Mouse (Mus musculus): ENCODE results near the gene Top3b. TPM values are rescaled to one million over a fixed set of nuclear protein-coding genes. Genes with fewer than 3 reads are reported as not detected.

Top3b gene
- polyA plus RNA-seq, 1 experiment from 2014 or later, result 79.3 TPM

GRCm38 (mm10) chr16:16862288-16862687, 8.2 kb upstream of the Top3b start:
- no peaks in the 10 kb centered on the region for H3K9me3 ChIP-seq (replicated peaks)
- ATAC-seq (ENCODE audit: insufficient number of reproducible peaks, low FRiP score, low TSS enrichment, low read depth), result no peak
- 74% methylated on average over 3 of the region's 3 CpGs for WGBS

GRCm38 (mm10) chr16:16863978-16864377, 6.6 kb upstream of the Top3b start, which contains the start of gene Igll1:
Gene Igll1 (minus strand): TSS chr16:16863985.
- Histone ChIP-seq H3K4me2 (replicated peaks) (no peak within 1 kb of the TSS), H3K36me3 (no peaks in the 10 kb centered on the region), H3K4me3 (replicated peaks) (no peak within 1 kb of the TSS), H3K4me1 (no peaks in the 10 kb centered on the region), H3K27ac (replicated peaks) (no peak within 1 kb of the TSS), H3K9me3 (replicated peaks) (no peaks in the 10 kb centered on the region), H3K9ac (no peak within 1 kb of the TSS), H3K27me3 (no peaks in the 10 kb centered on the region)
- WGBS, result 79% methylated on average over 2 of the region's 2 CpGs
- ATAC-seq (ENCODE audit: insufficient number of reproducible peaks, low FRiP score, low TSS enrichment, low read depth), result no peak

More at GRCm38 (mm10) chr16:16862288-16862687, 8.2 kb upstream of the Top3b start:
- no peak overlapping the region for H3K27ac ChIP-seq (replicated peaks)
- no peak overlapping the region for H3K4me2 ChIP-seq (replicated peaks)
- no peak overlapping the region for H3K9ac ChIP-seq
- H3K4me1 ChIP-seq, result no peaks in the 10 kb centered on the region
- no peaks in the 10 kb centered on the region for H3K36me3 ChIP-seq
- H3K27me3 ChIP-seq, result no peaks in the 10 kb centered on the region
- no peak overlapping the region for H3K4me3 ChIP-seq (replicated peaks)

- Histone ChIP-seq H3K9me3 (replicated peaks) (no peaks in the 10 kb centered on the region), H3K4me1 (no peaks in the 10 kb centered on the region), H3K27me3 (no peaks in the 10 kb centered on the region), H3K36me3 (no peaks in the 10 kb centered on the region), H3K9ac (no peak overlapping the region), H3K4me2 (replicated peaks) (no peak overlapping the region), H3K27ac (replicated peaks) (no peak overlapping the region), H3K4me3 (replicated peaks) (no peak overlapping the region)
- no peak for ATAC-seq (ENCODE audit: insufficient number of reproducible peaks, low FRiP score, low TSS enrichment, low read depth)
Observed at GRCm38 (mm10) chr16:16865217-16865616, 5.3 kb upstream of the Top3b start.

DNA sequence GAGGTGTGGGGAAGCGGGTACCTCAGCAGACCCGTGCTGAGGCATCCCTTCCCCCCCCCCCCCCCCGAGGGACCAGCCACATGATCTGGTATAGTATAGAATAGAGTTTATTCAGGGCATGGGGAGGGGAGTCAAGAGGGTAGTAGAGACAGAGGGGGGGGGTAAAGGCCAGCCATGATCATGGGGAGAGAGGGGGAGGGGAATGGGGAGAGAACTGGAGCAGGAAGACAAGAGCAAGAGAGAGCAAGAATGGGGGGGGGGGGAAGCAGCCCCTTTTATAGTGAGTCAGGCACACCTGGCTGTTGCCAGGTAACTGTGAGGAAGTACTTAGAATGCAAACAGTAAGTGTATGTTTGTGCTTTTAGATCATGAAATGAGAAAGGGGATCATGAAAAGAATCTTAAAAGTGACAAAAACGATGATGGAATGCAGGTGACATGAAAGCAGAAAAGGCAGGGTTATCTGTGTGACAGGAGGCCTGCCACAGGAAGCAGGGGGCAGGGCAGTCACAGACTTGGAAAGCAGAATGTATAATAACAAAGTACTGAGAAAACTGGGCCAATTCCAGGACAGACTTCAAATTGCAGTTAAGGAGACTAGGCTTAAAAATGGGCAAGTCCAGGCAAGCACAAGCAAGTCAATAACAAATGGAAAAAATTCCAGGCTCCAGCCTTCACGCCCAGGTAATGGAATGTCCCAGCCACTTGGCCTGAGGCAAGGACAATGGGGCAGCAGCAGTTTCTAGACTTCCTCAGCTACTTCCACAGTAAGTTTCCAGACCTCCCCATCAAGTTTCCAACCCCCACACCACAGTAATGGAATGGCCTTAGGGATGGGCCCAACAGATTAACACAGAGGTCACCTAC, 4.6 kb upstream of the Top3b start:
- no peak for ATAC-seq (ENCODE audit: insufficient number of reproducible peaks, low FRiP score, low TSS enrichment, low read depth)
- H3K4me2 ChIP-seq (replicated peaks), result no peak overlapping the region
- H3K4me3 ChIP-seq (replicated peaks), result no peak overlapping the region
- H3K9me3 ChIP-seq (replicated peaks), result no peaks in the 10 kb centered on the region
- 0 out of 2 replicates have a peak overlapping the region, but pooled peaks have one; percentile 34 for H3K27ac ChIP-seq (replicated peaks)
- H3K27me3 ChIP-seq, result no peaks in the 10 kb centered on the region
- WGBS, result 25% methylated on average over 5 of the region's 5 CpGs
- H3K4me1 ChIP-seq, result no peaks in the 10 kb centered on the region
- no peaks in the 10 kb centered on the region for H3K36me3 ChIP-seq
- no peak overlapping the region for H3K9ac ChIP-seq

- 34% methylated on average over 7 of the region's 7 CpGs for WGBS
Observed at GRCm38 (mm10) chr16:16870241-16870616, 307 bp upstream of the Top3b start.

GRCm38 (mm10) chr16:16879025-16879424, 8.5 kb downstream of the Top3b start:
- Histone ChIP-seq H3K9me3 (replicated peaks) (no peaks in the 10 kb centered on the region), H3K4me2 (replicated peaks) (no peak overlapping the region), H3K27ac (replicated peaks) (no peak overlapping the region), H3K36me3 (peaks cover 85% of the 10 kb centered on the region), H3K4me1 (no peaks in the 10 kb centered on the region), H3K9ac (no peak overlapping the region), H3K4me3 (replicated peaks) (no peak overlapping the region), H3K27me3 (no peaks in the 10 kb centered on the region)
- WGBS, result 85% methylated on average over 5 of the region's 5 CpGs
- ATAC-seq (ENCODE audit: insufficient number of reproducible peaks, low FRiP score, low TSS enrichment, low read depth), result no peak

More at GRCm38 (mm10) chr16:16870241-16870616, 307 bp upstream of the Top3b start:
- Histone ChIP-seq H3K4me2 (replicated peaks) (peak overlapping the region; percentile 62), H3K27ac (replicated peaks) (peak overlapping the region; percentile 96), H3K4me1 (peaks cover 10% of the 10 kb centered on the region), H3K4me3 (replicated peaks) (peak overlapping the region; percentile 77), H3K36me3 (peaks cover 4% of the 10 kb centered on the region), H3K27me3 (no peaks in the 10 kb centered on the region), H3K9me3 (replicated peaks) (no peaks in the 10 kb centered on the region), H3K9ac (peak overlapping the region; percentile 91)
- no peak for ATAC-seq (ENCODE audit: insufficient number of reproducible peaks, low FRiP score, low TSS enrichment, low read depth)

DNA sequence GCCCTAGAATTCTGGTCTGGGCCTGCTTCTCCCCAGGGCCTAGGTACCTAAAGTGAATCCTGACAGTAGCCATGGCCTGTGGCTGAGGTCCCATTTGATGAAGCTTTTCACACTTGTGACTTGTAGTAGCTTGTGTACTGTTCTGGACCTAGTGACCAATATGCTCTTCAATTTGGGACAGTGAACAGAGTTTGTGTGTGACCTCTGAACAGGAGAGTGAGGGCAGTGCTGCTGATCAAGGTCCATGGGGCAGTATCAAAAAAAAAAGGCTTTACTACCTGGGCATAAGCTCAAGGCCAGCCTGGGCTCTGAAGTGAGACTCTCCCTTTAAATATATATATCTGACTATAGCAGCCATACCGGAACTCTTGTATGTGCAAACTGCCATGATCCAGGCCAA, 17.8 kb downstream of the Top3b start:
- no peak for ATAC-seq (ENCODE audit: insufficient number of reproducible peaks, low FRiP score, low TSS enrichment, low read depth)
- peaks cover 98% of the 10 kb centered on the region for H3K36me3 ChIP-seq
- H3K4me1 ChIP-seq, result no peaks in the 10 kb centered on the region
- no peak overlapping the region for H3K4me2 ChIP-seq (replicated peaks)
- H3K27ac ChIP-seq (replicated peaks), result no peak overlapping the region
- no peaks in the 10 kb centered on the region for H3K9me3 ChIP-seq (replicated peaks)
- H3K27me3 ChIP-seq, result no peaks in the 10 kb centered on the region
- H3K4me3 ChIP-seq (replicated peaks), result no peak overlapping the region
- H3K9ac ChIP-seq, result no peak overlapping the region
- WGBS, result 93% methylated on average over 1 of the region's 1 CpGs

DNA sequence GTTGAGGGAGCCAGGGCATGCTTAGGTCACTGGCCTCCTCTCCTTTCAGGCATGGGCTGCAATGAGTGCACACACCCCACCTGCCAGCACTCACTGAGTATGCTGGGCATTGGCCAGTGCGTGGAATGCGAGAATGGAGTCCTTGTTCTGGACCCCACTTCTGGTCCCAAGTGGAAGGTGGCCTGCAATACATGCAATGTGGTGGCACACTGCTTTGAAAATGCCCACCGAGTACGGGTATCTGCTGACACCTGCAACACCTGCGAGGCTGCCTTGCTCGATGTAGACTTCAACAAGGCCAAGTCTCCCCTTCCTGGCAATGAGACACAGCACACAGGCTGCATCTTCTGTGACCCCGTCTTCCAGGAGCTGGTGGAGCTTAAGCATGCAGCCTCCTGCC, 21.8 kb downstream of the Top3b start:
- no peaks in the 10 kb centered on the region for H3K27me3 ChIP-seq
- peaks cover 12% of the 10 kb centered on the region for H3K4me1 ChIP-seq
- H3K4me2 ChIP-seq (replicated peaks), result no peak overlapping the region
- H3K36me3 ChIP-seq, result peaks cover 66% of the 10 kb centered on the region
- no peak overlapping the region for H3K27ac ChIP-seq (replicated peaks)
- no peaks in the 10 kb centered on the region for H3K9me3 ChIP-seq (replicated peaks)
- WGBS, result 93% methylated on average over 7 of the region's 7 CpGs
- H3K4me3 ChIP-seq (replicated peaks), result no peak overlapping the region
- no peak overlapping the region for H3K9ac ChIP-seq
- no peak for ATAC-seq (ENCODE audit: insufficient number of reproducible peaks, low FRiP score, low TSS enrichment, low read depth)

- no peaks in the 10 kb centered on the region for H3K27me3 ChIP-seq
- WGBS, result 10% methylated on average over 4 of the region's 4 CpGs
- H3K36me3 ChIP-seq, result peaks cover 33% of the 10 kb centered on the region
- H3K27ac ChIP-seq (replicated peaks), result 0 out of 2 replicates have a peak overlapping the region, but pooled peaks have one; percentile 17
- ATAC-seq (ENCODE audit: insufficient number of reproducible peaks, low FRiP score, low TSS enrichment, low read depth), result peak; percentile 63
- H3K4me2 ChIP-seq (replicated peaks), result peak overlapping the region; percentile 74; the same call in 1 of the 2 replicates
- no peak overlapping the region; the same call in 1 of the 2 replicates for H3K9ac ChIP-seq
- H3K9me3 ChIP-seq (replicated peaks), result no peaks in the 10 kb centered on the region
- peaks cover 16% of the 10 kb centered on the region for H3K4me1 ChIP-seq
- peak overlapping the region; percentile 68 for H3K4me3 ChIP-seq (replicated peaks)
Observed at GRCm38 (mm10) chr16:16896015-16896381, 25.5 kb downstream of the Top3b start.

- ATAC-seq (ENCODE audit: insufficient number of reproducible peaks, low FRiP score, low TSS enrichment, low read depth), result peak; percentile 89
- peak within 1 kb of the TSS; percentile 65 for H3K9ac ChIP-seq
- peak within 1 kb of the TSS; percentile 55 for H3K27ac ChIP-seq (replicated peaks)
- peaks cover 28% of the 10 kb centered on the region for H3K36me3 ChIP-seq
- H3K9me3 ChIP-seq (replicated peaks), result no peaks in the 10 kb centered on the region
- H3K4me1 ChIP-seq, result peaks cover 16% of the 10 kb centered on the region
- H3K27me3 ChIP-seq, result no peaks in the 10 kb centered on the region
- under 1% methylated on average over 29 of the region's 29 CpGs for whole genome bisulfite sequencing
- H3K4me2 ChIP-seq (replicated peaks), result peak within 1 kb of the TSS; percentile 74
- H3K4me3 ChIP-seq (replicated peaks), result peak within 1 kb of the TSS; percentile 68
Observed at GRCm38 (mm10) chr16:16896382-16897055, 26.0 kb downstream of the Top3b start, which contains the start of gene Ppm1f. Gene Ppm1f (plus strand): TSS chr16:16896469.

DNA sequence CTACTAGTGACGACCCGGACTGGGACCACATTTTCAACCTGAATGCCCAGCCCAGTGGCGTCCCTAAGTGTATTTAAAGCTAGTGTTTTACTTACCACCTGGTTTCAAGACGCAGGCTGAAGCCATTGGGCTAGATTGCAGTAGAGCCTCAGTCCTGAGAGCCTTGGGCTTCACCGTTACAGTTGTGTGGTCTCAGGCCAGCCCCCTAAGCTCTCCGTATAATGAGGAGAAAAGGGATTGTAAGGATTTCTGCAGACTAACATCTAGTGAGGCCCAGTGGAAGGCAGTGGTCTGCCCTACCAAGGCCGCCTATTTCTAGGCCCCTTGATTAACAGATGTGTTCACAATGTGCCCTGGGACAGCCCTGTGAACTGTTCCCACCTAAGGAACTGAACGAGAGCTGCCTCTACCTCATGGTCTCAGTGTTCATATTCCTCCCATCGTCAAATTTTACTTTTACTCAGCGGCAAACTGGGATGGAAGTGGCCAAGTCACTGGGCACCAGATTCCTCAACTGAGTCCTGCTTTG, 26.6 kb downstream of the Top3b start:
- 23% methylated on average over 10 of the region's 10 CpGs for WGBS
- H3K4me3 ChIP-seq (replicated peaks), result peak overlapping the region; percentile 68
- H3K9me3 ChIP-seq (replicated peaks), result no peaks in the 10 kb centered on the region
- H3K36me3 ChIP-seq, result peaks cover 22% of the 10 kb centered on the region
- H3K9ac ChIP-seq, result peak overlapping the region; percentile 65
- peak overlapping the region; percentile 55; the same call in 1 of the 2 replicates for H3K27ac ChIP-seq (replicated peaks)
- no peak for ATAC-seq (ENCODE audit: insufficient number of reproducible peaks, low FRiP score, low TSS enrichment, low read depth)
- H3K4me1 ChIP-seq, result peaks cover 16% of the 10 kb centered on the region
- H3K4me2 ChIP-seq (replicated peaks), result peak overlapping the region; percentile 74
- H3K27me3 ChIP-seq, result no peaks in the 10 kb centered on the region

All from embryonic facial prominence, embryonic 15.5 days (tissue).